Mouse (Mus musculus) limb, embryonic 11.5 days (tissue): ENCODE data around the gene Nampt. TPM values are rescaled to one million over a fixed set of nuclear protein-coding genes. Genes with fewer than 3 reads are reported as not detected.

Experiments
- ATAC-seq: fragments of 200-750 bp; cut with Nextera tagmentation; 2 replicates; pipeline ENCODE4 v1.8.0; 2017; ENCODE audit warnings: low read depth; ENCODE audit not compliant: insufficient number of reproducible peaks, low FRiP score, low TSS enrichment
- DNase-seq: peaks from one replicate; pipeline ENCODE4 v3.0.0-alpha.2; 2015; ENCODE audit warnings: low spot score
- H3K27ac ChIP-seq: fragments of 300-500 bp; sonication (generic); replicated peaks from 2 replicates; pipeline ENCODE4 v1.5.1; 2014; ENCODE audit warnings: low read depth, mild to moderate bottlenecking, low read length
- H3K27me3 ChIP-seq: fragments of 300-500 bp; sonication (generic); 2 replicates; pipeline ENCODE4 v1.6.1; 2014; ENCODE audit warnings: mild to moderate bottlenecking, low read length, mixed read lengths; ENCODE audit not compliant: control insufficient read depth, insufficient read depth
- H3K36me3 ChIP-seq: fragments of 300-500 bp; sonication (generic); 2 replicates; pipeline ENCODE4 v1.6.1; 2014; ENCODE audit warnings: mild to moderate bottlenecking, low read length, moderate library complexity, mixed read lengths; ENCODE audit not compliant: control insufficient read depth, insufficient read depth
- H3K4me1 ChIP-seq: fragments of 300-500 bp; sonication (generic); 2 replicates; pipeline ENCODE4 v1.6.1; 2014; ENCODE audit warnings: low read length, mixed read lengths; ENCODE audit not compliant: control insufficient read depth, insufficient read depth
- H3K4me2 ChIP-seq: fragments of 300-500 bp; sonication (generic); 2 replicates; pipeline ENCODE4 v1.6.1; 2014; ENCODE audit warnings: low read depth, mild to moderate bottlenecking, moderate library complexity; ENCODE audit not compliant: severe bottlenecking
- H3K4me3 ChIP-seq: fragments of 300-500 bp; sonication (generic); 2 replicates; pipeline ENCODE4 v1.5.1; 2014; ENCODE audit warnings: low read depth, low read length
- H3K9ac ChIP-seq: fragments of 300-500 bp; sonication (generic); 2 replicates; pipeline ENCODE4 v1.6.1; 2014; ENCODE audit warnings: mild to moderate bottlenecking, low read length
- H3K9me3 ChIP-seq: fragments of 300-500 bp; sonication (generic); 2 replicates; pipeline ENCODE4 v1.6.1; 2016; ENCODE audit warnings: low read length; ENCODE audit not compliant: control insufficient read depth
- WGBS: fragments of 180-500 bp; shearing (Covaris S2); extraction: QIAGEN DNeasy Blood & Tissue Kit; methylation state at CpG from one replicate; pipeline ENCODE4 v1.1.7; 2014; 5-methylcytosine and 5-hydroxymethylcytosine counted together
- polyA plus RNA-seq: library from polyadenylated mRNA; unstranded; fragments of >200 nt; fragmentation: Nextera tagmentation; extraction: Ambion mirVana; gene quantifications from 2 replicates; pipeline ENCODE4 v1.2.1, GENCODE M21; 2014

The Nampt gene
- 32.7 and 33.0 TPM in 2 replicates for polyA plus RNA-seq

GRCm38 (mm10) chr12:32819416-32819815 is at the start of gene Nampt:
TSS of gene Nampt (plus strand) at chr12:32819545.
- Histone ChIP-seq H3K4me1 (0 out of 2 replicates have a peak, but pooled peaks cover 3% of the 10 kb centered on the region), H3K27ac (peak within 1 kb of the TSS; percentile 87), H3K36me3 (0 out of 2 replicates have a peak, but pooled peaks cover 3% of the 10 kb centered on the region), H3K9ac (peak within 1 kb of the TSS; percentile 65), H3K4me2 (peak within 1 kb of the TSS; percentile 59), H3K27me3 (no peaks in the 10 kb centered on the region), H3K9me3 (no peaks in the 10 kb centered on the region), H3K4me3 (peak within 1 kb of the TSS; percentile 75)
- whole genome bisulfite sequencing, result 12% methylated on average over 5 of the region's 5 CpGs
- DNase-seq, result peak; percentile 45
- 0 out of 2 replicates have a peak, but pooled peaks have one; percentile 1 for ATAC-seq

DNA sequence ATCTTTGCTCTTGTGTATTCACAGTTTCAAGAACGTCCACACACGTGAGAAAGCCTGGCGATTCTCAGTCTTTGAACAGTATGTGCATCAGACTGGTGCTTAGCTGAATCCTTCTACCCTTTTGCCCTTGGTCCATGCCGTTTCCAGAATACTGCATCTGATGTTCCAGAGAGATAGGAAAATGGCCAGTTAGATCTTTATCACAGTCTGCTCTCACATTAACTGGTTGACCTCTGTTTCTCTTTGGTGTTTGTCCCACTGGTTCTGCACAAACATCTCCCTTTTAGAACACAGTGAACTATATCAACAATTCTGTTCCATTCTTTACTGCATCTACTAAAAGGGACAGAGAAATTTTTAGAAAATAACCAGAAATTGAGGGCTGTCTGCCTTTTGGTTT is 48.6 kb upstream of the Nampt start:
- no peaks in the 10 kb centered on the region for H3K27me3 ChIP-seq
- 85% methylated on average over 4 of the region's 4 CpGs for WGBS
- H3K36me3 ChIP-seq, result no peaks in the 10 kb centered on the region
- DNase-seq (no peak), ATAC-seq (no peak)
- no peak overlapping the region for H3K27ac ChIP-seq
- no peaks in the 10 kb centered on the region for H3K9me3 ChIP-seq
- H3K4me3 ChIP-seq, result no peak overlapping the region
- no peak overlapping the region for H3K4me2 ChIP-seq
- no peaks in the 10 kb centered on the region for H3K4me1 ChIP-seq
- H3K9ac ChIP-seq, result no peak overlapping the region

GRCm38 (mm10) chr12:32774592-32774991 is 44.8 kb upstream of the Nampt start:
- Histone ChIP-seq H3K27ac (no peak overlapping the region), H3K4me1 (no peaks in the 10 kb centered on the region), H3K36me3 (no peaks in the 10 kb centered on the region), H3K9me3 (no peaks in the 10 kb centered on the region), H3K27me3 (no peaks in the 10 kb centered on the region), H3K9ac (no peak overlapping the region), H3K4me3 (no peak overlapping the region), H3K4me2 (no peak overlapping the region)
- ATAC-seq (no peak), DNase-seq (no peak)
- WGBS, result 86% methylated on average over 5 of the region's 5 CpGs

- H3K9ac ChIP-seq, result no peak overlapping the region
- no peaks in the 10 kb centered on the region for H3K27me3 ChIP-seq
- H3K4me2 ChIP-seq, result no peak overlapping the region
- H3K4me1 ChIP-seq, result no peaks in the 10 kb centered on the region
- ATAC-seq (no peak), DNase-seq (no peak)
- H3K27ac ChIP-seq, result no peak overlapping the region
- no peaks in the 10 kb centered on the region for H3K9me3 ChIP-seq
- no peak overlapping the region for H3K4me3 ChIP-seq
- WGBS, result 81% methylated on average over 3 of the region's 3 CpGs
- no peaks in the 10 kb centered on the region for H3K36me3 ChIP-seq
Observed at GRCm38 (mm10) chr12:32789092-32789491, 30.3 kb upstream of the Nampt start.

- ATAC-seq (no peak), DNase-seq (no peak)
- Histone ChIP-seq H3K4me3 (no peak overlapping the region), H3K9ac (no peak overlapping the region), H3K36me3 (no peaks in the 10 kb centered on the region), H3K4me1 (no peaks in the 10 kb centered on the region), H3K27ac (no peak overlapping the region), H3K27me3 (no peaks in the 10 kb centered on the region), H3K4me2 (no peak overlapping the region), H3K9me3 (no peaks in the 10 kb centered on the region)
- WGBS, result 81% methylated on average over 8 of the region's 8 CpGs
Observed at GRCm38 (mm10) chr12:32795765-32796471, 23.4 kb upstream of the Nampt start.

- ATAC-seq (no peak), DNase-seq (no peak)
- H3K27ac ChIP-seq, result no peak overlapping the region
- no peaks in the 10 kb centered on the region for H3K27me3 ChIP-seq
- H3K4me1 ChIP-seq, result no peaks in the 10 kb centered on the region
- no peaks in the 10 kb centered on the region for H3K36me3 ChIP-seq
- no peak overlapping the region for H3K4me3 ChIP-seq
- no peak overlapping the region for H3K4me2 ChIP-seq
- WGBS, result 61% methylated on average over 3 of the region's 3 CpGs
- H3K9me3 ChIP-seq, result no peaks in the 10 kb centered on the region
- H3K9ac ChIP-seq, result no peak overlapping the region
Observed at GRCm38 (mm10) chr12:32797438-32797837, 21.9 kb upstream of the Nampt start.

- no peak for ATAC-seq
- Histone ChIP-seq H3K9ac (no peak overlapping the region), H3K27ac (no peak overlapping the region), H3K36me3 (no peaks in the 10 kb centered on the region), H3K27me3 (no peaks in the 10 kb centered on the region), H3K9me3 (no peaks in the 10 kb centered on the region), H3K4me3 (no peak overlapping the region), H3K4me2 (no peak overlapping the region), H3K4me1 (no peaks in the 10 kb centered on the region)
- no peak for DNase-seq
- 85% methylated on average over 7 of the region's 7 CpGs for WGBS
Observed at GRCm38 (mm10) chr12:32801078-32801477, 18.3 kb upstream of the Nampt start.

GRCm38 (mm10) chr12:32805559-32805958 is 13.8 kb upstream of the Nampt start:
- no peak overlapping the region for H3K9ac ChIP-seq

More at GRCm38 (mm10) chr12:32805559-32805958, 13.8 kb upstream of the Nampt start:
- no peak overlapping the region for H3K4me2 ChIP-seq
- no peaks in the 10 kb centered on the region for H3K27me3 ChIP-seq
- H3K4me1 ChIP-seq, result no peaks in the 10 kb centered on the region
- no peak overlapping the region for H3K27ac ChIP-seq
- H3K9me3 ChIP-seq, result no peaks in the 10 kb centered on the region
- 85% methylated on average over 1 of the region's 1 CpGs for WGBS
- H3K36me3 ChIP-seq, result no peaks in the 10 kb centered on the region
- ATAC-seq, result no peak
- H3K4me3 ChIP-seq, result no peak overlapping the region
- no peak for DNase-seq
